Mouse (Mus musculus) c-Kit-positive CD71-positive TER-119-negative erythroid progenitor cells, embryonic 14.5 days (primary cell): Measurements from ENCODE around the gene Proser1.

ENCODE experiments used
- DNase-seq: peaks from one replicate; pipeline ENCODE4 v3.0.0-alpha.2; 2013; ENCODE audit warnings: low read depth

Gene Proser1

GRCm38 (mm10) chr3:53463046-53463764 is at the start of gene Proser1, which contains the start of gene Nhlrc3:
Proser1 (plus strand) TSS chr3:53463666.
Nhlrc3 (minus strand) TSS chr3:53463332.
- peak; percentile 85 for DNase-seq

GRCm38 (mm10) chr3:53413959-53414358 is 49.5 kb upstream of the Proser1 start:
- DNase-seq, result no peak

- no peak for DNase-seq
Observed at GRCm38 (mm10) chr3:53416036-53416506, 47.4 kb upstream of the Proser1 start.

- no peak for DNase-seq
Observed at GRCm38 (mm10) chr3:53417701-53418100, 45.8 kb upstream of the Proser1 start.

GRCm38 (mm10) chr3:53421656-53422055 is 41.8 kb upstream of the Proser1 start:
- DNase-seq, result no peak

GRCm38 (mm10) chr3:53422691-53423090 is 40.8 kb upstream of the Proser1 start:
- no peak for DNase-seq

GRCm38 (mm10) chr3:53423576-53423975 is 39.9 kb upstream of the Proser1 start:
- DNase-seq, result no peak

- no peak for DNase-seq
Observed at GRCm38 (mm10) chr3:53434610-53435009, 28.9 kb upstream of the Proser1 start.

- DNase-seq, result no peak
Observed at GRCm38 (mm10) chr3:53436550-53436949, 26.9 kb upstream of the Proser1 start.

GRCm38 (mm10) chr3:53445540-53445939 is 17.9 kb upstream of the Proser1 start:
- no peak for DNase-seq

GRCm38 (mm10) chr3:53446801-53447200 is 16.7 kb upstream of the Proser1 start:
- no peak for DNase-seq

GRCm38 (mm10) chr3:53448208-53448607 is 15.3 kb upstream of the Proser1 start:
- peak; percentile 58 for DNase-seq

GRCm38 (mm10) chr3:53450666-53451065 is 12.8 kb upstream of the Proser1 start:
- no peak for DNase-seq

- no peak for DNase-seq
Observed at GRCm38 (mm10) chr3:53452351-53452750, 11.1 kb upstream of the Proser1 start.

- no peak for DNase-seq
Observed at GRCm38 (mm10) chr3:53453346-53453745, 10.1 kb upstream of the Proser1 start.

- no peak for DNase-seq
Observed at GRCm38 (mm10) chr3:53454005-53454404, 9.5 kb upstream of the Proser1 start.

- DNase-seq, result no peak
Observed at GRCm38 (mm10) chr3:53454561-53454960, 8.9 kb upstream of the Proser1 start.

GRCm38 (mm10) chr3:53454984-53455383 is 8.5 kb upstream of the Proser1 start:
- DNase-seq, result no peak

- DNase-seq, result no peak
Observed at GRCm38 (mm10) chr3:53457750-53458149, 5.7 kb upstream of the Proser1 start.

- DNase-seq, result no peak
Observed at GRCm38 (mm10) chr3:53460106-53460505, 3.4 kb upstream of the Proser1 start.

GRCm38 (mm10) chr3:53462701-53463045 is 793 bp upstream of the Proser1 start:
- DNase-seq, result peak; percentile 39

- DNase-seq, result no peak
Observed at GRCm38 (mm10) chr3:53463765-53464114, 274 bp downstream of the Proser1 start.

- peak; percentile 32 for DNase-seq
Observed at GRCm38 (mm10) chr3:53464146-53464698, 756 bp downstream of the Proser1 start.

GRCm38 (mm10) chr3:53465330-53465729 is 1.9 kb downstream of the Proser1 start:
- DNase-seq, result peak; percentile 10
